8 mouse cellular contexts compared by ENCODE assay signal in genomic region chr19:4878405-4879323, GRCm38 (mm10). TPM values are rescaled to one million over a fixed set of nuclear protein-coding genes. Genes with fewer than 3 reads are reported as not detected.
DNase-seq lines count a peak whose midpoint lies in the region; ATAC-seq lines count a peak whose summit lies in the region.

Gene Zdhhc24 (plus strand): TSS chr19:4878668.

- peak within 1 kb of the TSS; percentile 87 for H3K27ac ChIP-seq in heart, embryonic 10.5 days
- peak within 1 kb of the TSS; percentile 88 for H3K27ac ChIP-seq in kidney, embryonic 15.5 days

- peak within 1 kb of the TSS; percentile 92 for H3K9ac ChIP-seq in kidney, embryonic 15.5 days

- WGBS in heart, embryonic 10.5 days, result under 1% methylated on average over 52 of the region's 52 CpGs
- 2% methylated on average over 52 of the region's 52 CpGs for WGBS in kidney, embryonic 15.5 days

- DNase-seq in B cell, adult 2 months, result peak; percentile 92 to 93
- DNase-seq in brain, adult 2 months (ENCODE audit: low read depth, low spot score), result peak; percentile 99
- DNase-seq in heart, embryonic 10.5 days (ENCODE audit: low spot score), result peak; percentile 98
- DNase-seq in liver, result peak; percentile 97
- peak; percentile 97 to 98 for DNase-seq in spleen, postnatal 4 days (ENCODE audit: low spot score in 2 of 2)

- peak within 1 kb of the TSS; percentile 95 for H3K4me3 ChIP-seq in heart, embryonic 10.5 days
- H3K4me3 ChIP-seq in kidney, embryonic 15.5 days (replicated peaks), result peak within 1 kb of the TSS; percentile 99

- H3K4me2 ChIP-seq in kidney, embryonic 15.5 days, result peak within 1 kb of the TSS; percentile 89

- ATAC-seq in erythroblast, adult 5-6 weeks (replicated peaks; ENCODE audit: low FRiP score, poor library complexity, severe bottlenecking), result peak; percentile 95
- peak; percentile 98 for ATAC-seq in kidney, embryonic 15.5 days (replicated peaks; ENCODE audit: low FRiP score)
- ATAC-seq in monocyte, adult 5-6 weeks (replicated peaks; ENCODE audit: insufficient number of reproducible peaks, low FRiP score, low TSS enrichment, poor library complexity, severe bottlenecking), result peak; percentile 99

- H3K9me3 ChIP-seq in heart, embryonic 10.5 days, result no peaks in the 10 kb centered on the region
- H3K9me3 ChIP-seq in kidney, embryonic 15.5 days (replicated peaks), result no peaks in the 10 kb centered on the region

- H3K36me3 ChIP-seq in heart, embryonic 10.5 days, result peaks cover 8% of the 10 kb centered on the region; the same call in 1 of the 2 replicates
- H3K36me3 ChIP-seq in kidney, embryonic 15.5 days, result no peaks in the 10 kb centered on the region

- peaks cover 3% of the 10 kb centered on the region; the same call in 1 of the 2 replicates for H3K27me3 ChIP-seq in heart, embryonic 10.5 days (ENCODE audit: insufficient read depth, poor library complexity, severe bottlenecking)
- H3K27me3 ChIP-seq in kidney, embryonic 15.5 days, result no peaks in the 10 kb centered on the region

- peaks cover 30% of the 10 kb centered on the region for H3K4me1 ChIP-seq in heart, embryonic 10.5 days
- peaks cover 29% of the 10 kb centered on the region for H3K4me1 ChIP-seq in kidney, embryonic 15.5 days

RNA-seq across cellular contexts. Expression of gene Zdhhc24, which starts in this region (rescaled TPM):
- 4.0 and 12.1 TPM in 2 replicates for total RNA-seq in erythroblast, adult 5-6 weeks (2015; ENCODE audit: low replicate concordance)
- 9.6 and 10.5 TPM in 2 replicates for total RNA-seq in erythroblast, adult 5-6 weeks (2017; ENCODE audit: low replicate concordance)
- 10.2 and 12.3 TPM in 2 replicates for polyA plus RNA-seq in heart, embryonic 10.5 days (2016; fragmentation: Nextera tagmentation; extraction: Ambion mirVana)
- 10.8 and 12.0 TPM in 2 replicates for polyA plus RNA-seq in kidney, embryonic 15.5 days (2015; fragmentation: Nextera tagmentation; extraction: Ambion mirVana)
- 5.2 to 12.4 TPM (median 10.3 TPM) in 3 replicates for total RNA-seq in monocyte, adult 5-6 weeks (2017)

Comparison
In these comparisons a context has a peak if more than half of its experiments do, and no peak if none do; other contexts are left out.
1. Peak in every context shown above with its lines: DNase-seq, ATAC-seq, H3K4me3 ChIP-seq and H3K27ac ChIP-seq.